Mouse (Mus musculus): Measurements from ENCODE around the gene Smim17.

- TF ChIP-seq CTCF (IDR thresholded peaks at IDR 0.05; ENCODE audit: borderline replicate concordance, insufficient read depth, low read depth, low read length) (0 out of 2 replicates have a peak, but pooled peaks have one; percentile 40), POLR2A (IDR thresholded peaks at IDR 0.05; ENCODE audit: borderline replicate concordance, insufficient read depth, low read length) (no peak)
These were observed 39.5 kb upstream of the Smim17 start for GRCm38 (mm10) chr7:6358937-6359590.

Measured in cerebellum, adult 2 months (tissue).